Mouse (Mus musculus): Measurements from ENCODE around the gene Cradd. TPM values are rescaled to one million over a fixed set of nuclear protein-coding genes. Genes with fewer than 3 reads are reported as not detected.

Cradd gene
- polyA plus RNA-seq, 1 experiment from 2014 or later = 12.0 TPM

GRCm38 (mm10) chr10:95322076-95323070 is 1.6 kb downstream of the Cradd start:
- H3K27me3 ChIP-seq (ENCODE audit: control insufficient read depth, insufficient read depth, low read length) = no peaks in the 10 kb centered on the region
- peak overlapping the region; percentile 94 for H3K27ac ChIP-seq (replicated peaks; ENCODE audit: low read depth, low read length)
- ATAC-seq (ENCODE audit: low FRiP score, low TSS enrichment) (no peak), DNase-seq (peak; percentile 49)
- H3K4me2 ChIP-seq (ENCODE audit: low read length) = peak overlapping the region; percentile 60
- no peaks in the 10 kb centered on the region for H3K36me3 ChIP-seq (ENCODE audit: control insufficient read depth, insufficient read depth, low read length)
- peak overlapping the region; percentile 53 for H3K4me3 ChIP-seq (replicated peaks; ENCODE audit: low read depth, low read length)
- 66% methylated on average over 20 of the region's 20 CpGs for WGBS
- H3K9me3 ChIP-seq (ENCODE audit: control insufficient read depth, low read length) = no peaks in the 10 kb centered on the region
- peak overlapping the region; percentile 68 for H3K9ac ChIP-seq (replicated peaks; ENCODE audit: low read length)
- H3K4me1 ChIP-seq (ENCODE audit: control insufficient read depth, insufficient read depth, low read length) = peaks cover 12% of the 10 kb centered on the region

- WGBS = 92% methylated on average over 13 of the region's 13 CpGs
- Histone ChIP-seq H3K4me1 (ENCODE audit: control insufficient read depth, insufficient read depth, low read length) (peaks cover 12% of the 10 kb centered on the region), H3K9ac (replicated peaks; ENCODE audit: low read length) (no peak overlapping the region), H3K36me3 (ENCODE audit: control insufficient read depth, insufficient read depth, low read length) (no peaks in the 10 kb centered on the region), H3K27me3 (ENCODE audit: control insufficient read depth, insufficient read depth, low read length) (no peaks in the 10 kb centered on the region), H3K9me3 (ENCODE audit: control insufficient read depth, low read length) (no peaks in the 10 kb centered on the region), H3K27ac (replicated peaks; ENCODE audit: low read depth, low read length) (no peak overlapping the region), H3K4me3 (replicated peaks; ENCODE audit: low read depth, low read length) (no peak overlapping the region), H3K4me2 (ENCODE audit: low read length) (no peak overlapping the region)
- DNase-seq (no peak), ATAC-seq (ENCODE audit: low FRiP score, low TSS enrichment) (no peak)
Measured at GRCm38 (mm10) chr10:95319001-95319400, 4.9 kb downstream of the Cradd start.

- ATAC-seq (ENCODE audit: low FRiP score, low TSS enrichment) = no peak
- Histone ChIP-seq H3K9me3 (ENCODE audit: control insufficient read depth, low read length) (no peaks in the 10 kb centered on the region), H3K36me3 (ENCODE audit: control insufficient read depth, insufficient read depth, low read length) (no peaks in the 10 kb centered on the region), H3K27ac (replicated peaks; ENCODE audit: low read depth, low read length) (no peak overlapping the region), H3K27me3 (ENCODE audit: control insufficient read depth, insufficient read depth, low read length) (no peaks in the 10 kb centered on the region), H3K4me1 (ENCODE audit: control insufficient read depth, insufficient read depth, low read length) (peaks cover 12% of the 10 kb centered on the region), H3K4me3 (replicated peaks; ENCODE audit: low read depth, low read length) (no peak overlapping the region), H3K4me2 (ENCODE audit: low read length) (no peak overlapping the region), H3K9ac (replicated peaks; ENCODE audit: low read length) (no peak overlapping the region)
- 95% methylated on average over 7 of the region's 7 CpGs for WGBS
- DNase-seq = no peak
Measured at GRCm38 (mm10) chr10:95318392-95318708, 5.6 kb downstream of the Cradd start.

- H3K4me1 ChIP-seq (ENCODE audit: control insufficient read depth, insufficient read depth, low read length) = peaks cover 10% of the 10 kb centered on the region
- no peak for ATAC-seq (ENCODE audit: low FRiP score, low TSS enrichment)
- no peak overlapping the region for H3K4me2 ChIP-seq (ENCODE audit: low read length)
- no peak overlapping the region for H3K27ac ChIP-seq (replicated peaks; ENCODE audit: low read depth, low read length)
- DNase-seq = no peak
- H3K9ac ChIP-seq (replicated peaks; ENCODE audit: low read length) = no peak overlapping the region
- H3K9me3 ChIP-seq (ENCODE audit: control insufficient read depth, low read length) = no peaks in the 10 kb centered on the region
- WGBS = 93% methylated on average over 21 of the region's 21 CpGs
- no peak overlapping the region for H3K4me3 ChIP-seq (replicated peaks; ENCODE audit: low read depth, low read length)
- no peaks in the 10 kb centered on the region for H3K27me3 ChIP-seq (ENCODE audit: control insufficient read depth, insufficient read depth, low read length)
- no peaks in the 10 kb centered on the region for H3K36me3 ChIP-seq (ENCODE audit: control insufficient read depth, insufficient read depth, low read length)
Measured at GRCm38 (mm10) chr10:95317581-95318391, 6.1 kb downstream of the Cradd start.

- no peak for ATAC-seq (ENCODE audit: low FRiP score, low TSS enrichment)
- Histone ChIP-seq H3K36me3 (ENCODE audit: control insufficient read depth, insufficient read depth, low read length) (no peaks in the 10 kb centered on the region), H3K27ac (replicated peaks; ENCODE audit: low read depth, low read length) (no peak overlapping the region), H3K9ac (replicated peaks; ENCODE audit: low read length) (no peak overlapping the region), H3K4me2 (ENCODE audit: low read length) (no peak overlapping the region), H3K9me3 (ENCODE audit: control insufficient read depth, low read length) (no peaks in the 10 kb centered on the region), H3K27me3 (ENCODE audit: control insufficient read depth, insufficient read depth, low read length) (no peaks in the 10 kb centered on the region), H3K4me1 (ENCODE audit: control insufficient read depth, insufficient read depth, low read length) (0 out of 2 replicates have a peak, but pooled peaks cover 3% of the 10 kb centered on the region), H3K4me3 (replicated peaks; ENCODE audit: low read depth, low read length) (no peak overlapping the region)
- no peak for DNase-seq
- WGBS = 92% methylated on average over 14 of the region's 14 CpGs
Measured at GRCm38 (mm10) chr10:95317091-95317490, 6.8 kb downstream of the Cradd start.

- Histone ChIP-seq H3K4me2 (ENCODE audit: low read length) (no peak overlapping the region), H3K9ac (replicated peaks; ENCODE audit: low read length) (no peak overlapping the region), H3K4me1 (ENCODE audit: control insufficient read depth, insufficient read depth, low read length) (peaks cover 3% of the 10 kb centered on the region; the same call in 1 of the 2 replicates), H3K9me3 (ENCODE audit: control insufficient read depth, low read length) (no peaks in the 10 kb centered on the region), H3K27ac (replicated peaks; ENCODE audit: low read depth, low read length) (no peak overlapping the region), H3K27me3 (ENCODE audit: control insufficient read depth, insufficient read depth, low read length) (no peaks in the 10 kb centered on the region), H3K36me3 (ENCODE audit: control insufficient read depth, insufficient read depth, low read length) (no peaks in the 10 kb centered on the region), H3K4me3 (replicated peaks; ENCODE audit: low read depth, low read length) (no peak overlapping the region)
- no peak for ATAC-seq (ENCODE audit: low FRiP score, low TSS enrichment)
- WGBS = 82% methylated on average over 9 of the region's 9 CpGs
- DNase-seq = no peak
Measured at GRCm38 (mm10) chr10:95316675-95317074, 7.3 kb downstream of the Cradd start.

- DNase-seq = no peak
- Histone ChIP-seq H3K4me1 (ENCODE audit: control insufficient read depth, insufficient read depth, low read length) (peaks cover 10% of the 10 kb centered on the region; the same call in 1 of the 2 replicates), H3K9ac (replicated peaks; ENCODE audit: low read length) (no peak overlapping the region), H3K27me3 (ENCODE audit: control insufficient read depth, insufficient read depth, low read length) (no peaks in the 10 kb centered on the region), H3K27ac (replicated peaks; ENCODE audit: low read depth, low read length) (no peak overlapping the region), H3K4me2 (ENCODE audit: low read length) (no peak overlapping the region), H3K36me3 (ENCODE audit: control insufficient read depth, insufficient read depth, low read length) (no peaks in the 10 kb centered on the region), H3K9me3 (ENCODE audit: control insufficient read depth, low read length) (no peaks in the 10 kb centered on the region), H3K4me3 (replicated peaks; ENCODE audit: low read depth, low read length) (no peak overlapping the region)
- WGBS = 62% methylated on average over 19 of the region's 19 CpGs
- no peak for ATAC-seq (ENCODE audit: low FRiP score, low TSS enrichment)
Measured at GRCm38 (mm10) chr10:95315801-95316474, 8.0 kb downstream of the Cradd start.

GRCm38 (mm10) chr10:95315321-95315720 is 8.6 kb downstream of the Cradd start:
- H3K4me1 ChIP-seq (ENCODE audit: control insufficient read depth, insufficient read depth, low read length) = peaks cover 13% of the 10 kb centered on the region; the same call in 1 of the 2 replicates
- no peak overlapping the region for H3K4me2 ChIP-seq (ENCODE audit: low read length)
- 94% methylated on average over 11 of the region's 11 CpGs for WGBS
- H3K9me3 ChIP-seq (ENCODE audit: control insufficient read depth, low read length) = no peaks in the 10 kb centered on the region
- H3K27ac ChIP-seq (replicated peaks; ENCODE audit: low read depth, low read length) = no peak overlapping the region
- H3K27me3 ChIP-seq (ENCODE audit: control insufficient read depth, insufficient read depth, low read length) = no peaks in the 10 kb centered on the region
- H3K9ac ChIP-seq (replicated peaks; ENCODE audit: low read length) = no peak overlapping the region
- no peaks in the 10 kb centered on the region for H3K36me3 ChIP-seq (ENCODE audit: control insufficient read depth, insufficient read depth, low read length)
- ATAC-seq (ENCODE audit: low FRiP score, low TSS enrichment) (no peak), DNase-seq (no peak)
- no peak overlapping the region for H3K4me3 ChIP-seq (replicated peaks; ENCODE audit: low read depth, low read length)
